Mouse (Mus musculus) small intestine, adult 10 weeks (tissue): ENCODE data around the gene Asz1. TPM values are rescaled to one million over a fixed set of nuclear protein-coding genes. Genes with fewer than 3 reads are reported as not detected.

Experiments
- polyA plus RNA-seq: library from polyadenylated mRNA; stranded (reverse); fragments of 350-450 nt; fragmentation: Illumina TruSeq; extraction: RNeasy Lipid Tissue Mini Kit (QIAGEN cat#74804); gene quantifications from one replicate; pipeline ENCODE4 v1.2.3, GENCODE M21; 2014; ENCODE audit warnings: low replicate concordance

The Asz1 gene
- 0.22 TPM for polyA plus RNA-seq

GRCm38 (mm10) chr6:18108934-18109333, at the start of gene Asz1:
Asz1 (minus strand) TSS chr6:18109061.

GRCm38 (mm10) chr6:18029746-18030656, 78.9 kb downstream of the Asz1 start, which contains the start of gene Wnt2:
Wnt2 (minus strand) TSS chr6:18030585.

Other genes with a start within 250 kb of the Asz1 start
- gene Wnt2, start 78.5 kb downstream of the Asz1 start, polyA plus RNA-seq = 0.19 TPM
- gene Cftr, start 61.6 kb upstream of the Asz1 start, polyA plus RNA-seq = 117 TPM